Mouse (Mus musculus): Measurements from ENCODE around the gene Vmn1r13. TPM values are rescaled to one million over a fixed set of nuclear protein-coding genes. Genes with fewer than 3 reads are reported as not detected.
"Not testable (repeated sequence)": the region's sequence is repeated elsewhere in the genome, so short reads cannot be mapped to it uniquely, and the experiment has no call there.

Gene Vmn1r13
- not detected for total RNA-seq (2021)
- long read RNA-seq, experiment 1: 0 reads
- long read RNA-seq, experiment 2: 0 reads

DNA sequence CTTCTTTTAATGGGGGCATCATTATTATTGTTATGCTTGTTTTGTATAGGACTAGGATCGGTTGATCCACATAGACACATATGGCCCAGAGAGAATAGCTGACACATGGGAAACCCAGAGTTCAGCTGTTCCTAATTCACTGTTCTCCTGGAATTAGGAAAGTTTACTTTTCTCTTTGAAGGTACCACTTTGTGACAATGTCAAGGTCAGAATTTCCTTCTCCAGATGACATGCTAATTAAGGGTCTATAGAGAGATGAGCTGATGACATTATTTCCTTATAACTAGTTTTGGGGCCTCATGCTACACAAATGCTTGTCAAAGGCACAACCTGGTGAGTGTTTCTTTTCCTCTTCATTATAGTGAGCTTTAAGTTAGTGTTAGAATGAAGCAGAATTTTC is at the start of gene Vmn1r13:
Gene Vmn1r13, plus strand, starts transcription at position 301 of the 400 bp plus-strand sequence.
- intact Hi-C loops (cut with DNase I); DNase-seq: not testable (repeated sequence)

DNA sequence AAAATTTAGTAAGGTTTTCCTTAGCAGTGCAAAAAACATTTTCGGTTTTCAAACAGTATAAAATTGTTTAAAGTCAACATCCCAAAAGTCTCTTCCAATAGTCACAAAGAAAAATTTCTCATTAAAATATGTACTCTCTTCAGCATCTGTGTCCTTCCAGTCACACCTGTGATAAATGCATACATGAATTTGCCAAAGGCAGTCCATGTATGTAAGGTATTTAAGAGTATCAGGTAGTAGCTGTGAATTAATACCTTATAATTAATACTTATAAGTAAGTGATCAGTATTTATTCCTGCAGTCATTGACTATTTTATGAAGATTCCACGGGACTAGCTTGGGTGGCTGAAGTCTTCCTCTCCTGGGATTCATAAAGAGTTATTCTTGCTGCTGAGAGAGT is 46.5 kb upstream of the Vmn1r13 start, which contains the start of gene Vmn1r12:
Gene Vmn1r12, plus strand, starts transcription at position 301 of the 400 bp plus-strand sequence.
- intact Hi-C loops (cut with DNase I): no loop called here
- DNase-seq: no peak

DNA sequence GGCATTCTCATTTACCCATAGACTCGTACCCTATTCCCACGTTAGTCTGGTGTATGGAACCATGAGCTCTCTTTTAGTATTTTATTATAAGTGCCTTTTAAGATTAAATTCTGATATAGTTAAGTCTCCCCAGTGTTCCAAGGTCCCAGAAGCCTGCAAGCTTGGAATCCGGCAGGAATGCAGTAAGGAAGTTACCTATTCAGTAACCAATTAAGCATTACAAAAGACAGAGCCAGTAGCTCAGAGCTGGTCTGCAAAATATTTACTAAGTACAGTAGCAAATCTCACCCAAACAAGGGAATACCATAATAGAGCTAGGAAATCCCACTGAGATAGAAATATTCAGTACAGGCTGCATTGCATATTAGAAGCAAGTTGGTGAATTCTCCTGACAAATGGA is 13.1 kb upstream of the Vmn1r13 start:
- intact Hi-C loops (cut with DNase I); DNase-seq: not testable (repeated sequence)

DNA sequence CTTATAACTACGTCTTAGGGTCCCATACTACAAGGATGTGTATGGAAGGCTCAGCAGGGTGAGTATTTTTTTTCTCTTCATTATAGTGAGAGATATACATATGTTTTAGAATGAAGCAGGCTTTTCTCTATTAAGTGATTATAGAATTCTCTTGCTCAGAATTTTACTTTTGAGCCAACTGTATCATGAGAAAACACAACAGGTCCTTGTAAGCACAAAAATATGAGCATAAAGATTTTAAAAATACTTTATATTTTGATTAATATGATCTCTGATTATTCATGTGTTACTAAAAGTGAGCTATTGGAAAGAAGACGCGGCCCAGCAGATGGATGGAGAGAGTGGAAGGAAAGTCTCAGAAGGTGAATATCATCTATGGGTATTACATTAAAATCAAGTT is 28.3 kb downstream of the Vmn1r13 start, which contains the start of gene Vmn1r14:
Gene Vmn1r14, plus strand, starts transcription at position 301 of the 400 bp plus-strand sequence.
- intact Hi-C loops (cut with DNase I): no loop called here
- DNase-seq: no peak

DNA sequence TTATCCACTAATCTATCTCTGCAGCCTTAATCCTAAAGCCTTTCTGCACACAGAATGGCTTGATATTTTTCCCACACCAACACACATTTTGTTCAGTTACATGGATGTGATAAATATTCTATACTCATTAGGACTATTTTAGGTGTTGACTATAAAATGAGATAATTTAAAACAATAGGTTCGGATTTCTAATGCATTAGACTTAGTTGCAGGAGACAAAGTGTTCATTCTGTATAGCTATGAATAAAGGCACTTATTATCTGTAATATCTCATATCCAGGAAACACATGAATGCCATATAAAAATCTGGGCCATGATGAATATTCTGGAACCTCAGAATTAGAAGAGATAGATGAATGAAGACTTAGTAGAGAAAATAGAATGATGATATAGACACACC is 54.6 kb downstream of the Vmn1r13 start, which contains the start of gene Vmn1r15:
Gene Vmn1r15, plus strand, starts transcription at position 301 of the 400 bp plus-strand sequence.
- intact Hi-C loops (cut with DNase I): no loop called here
- no peak for DNase-seq

DNA sequence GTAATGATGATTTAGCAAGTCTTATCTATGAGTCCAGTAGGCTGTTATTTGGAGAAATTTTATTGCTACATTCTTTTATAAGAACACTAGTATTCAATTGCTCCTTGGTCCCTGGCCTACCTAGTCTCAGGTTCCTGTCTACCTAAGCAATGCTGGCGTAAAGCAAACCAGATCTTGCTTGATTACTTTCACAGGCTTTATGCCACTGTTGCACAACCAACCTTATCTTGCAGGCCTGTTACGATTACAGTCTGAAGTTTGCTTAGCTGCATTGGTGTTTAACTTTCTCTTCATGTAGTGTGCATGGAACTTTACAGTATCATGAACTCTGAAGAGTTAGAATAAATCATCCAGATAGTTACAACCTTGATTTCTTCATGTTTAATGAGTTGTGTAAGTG is 57.9 kb downstream of the Vmn1r13 start:
- intact Hi-C loops (cut with DNase I): no loop called here
- no peak for DNase-seq

Other genes with a start within 250 kb of the Vmn1r13 start
- gene Vmn1r5, start 233.0 kb upstream of the Vmn1r13 start, total RNA-seq (2021): not detected
- gene Vmn1r6, start 206.0 kb upstream of the Vmn1r13 start, total RNA-seq (2021): not detected
- gene Vmn1r7, start 178.0 kb upstream of the Vmn1r13 start, total RNA-seq (2021): not detected
- not detected for gene Vmn1r8, start 171.0 kb upstream of the Vmn1r13 start, total RNA-seq (2021)
- not detected for gene Vmn1r9, start 136.5 kb upstream of the Vmn1r13 start, total RNA-seq (2021)
- gene Vmn1r10, start 93.8 kb upstream of the Vmn1r13 start, total RNA-seq (2021): not detected
- gene Vmn1r11, start 69.8 kb upstream of the Vmn1r13 start, total RNA-seq (2021): not detected
- not detected for gene Vmn1r12, start 46.4 kb upstream of the Vmn1r13 start, total RNA-seq (2021)
- gene Vmn1r14, start 28.4 kb downstream of the Vmn1r13 start, total RNA-seq (2021): not detected
- gene Vmn1r15, start 54.7 kb downstream of the Vmn1r13 start, total RNA-seq (2021): not detected
- gene Vmn1r16, start 126.2 kb downstream of the Vmn1r13 start, total RNA-seq (2021): not detected
- not detected for gene Vmn1r17, start 160.4 kb downstream of the Vmn1r13 start, total RNA-seq (2021)
- not detected for gene Vmn1r18, start 192.5 kb downstream of the Vmn1r13 start, total RNA-seq (2021)
- not detected for gene Vmn1r19, start 200.5 kb downstream of the Vmn1r13 start, total RNA-seq (2021)
- not detected for gene Vmn1r20, start 225.6 kb downstream of the Vmn1r13 start, total RNA-seq (2021)